Mouse (Mus musculus): ENCODE data around the gene Clpb.
A peak's percentile ranks its signal among the peaks of the same experiment; 100 is the strongest.

Clpb gene

GRCm38 (mm10) chr7:101821571-101822501, 158.4 kb downstream of the Clpb start:
- no peak for DNase-seq (ENCODE audit: low spot score)

GRCm38 (mm10) chr7:101822836-101823757, 159.7 kb downstream of the Clpb start:
- DNase-seq (ENCODE audit: low spot score) = no peak

GRCm38 (mm10) chr7:101823758-101824630, 160.6 kb downstream of the Clpb start:
- no peak for DNase-seq (ENCODE audit: low spot score)

- DNase-seq (ENCODE audit: low spot score) = no peak
Measured at GRCm38 (mm10) chr7:101830373-101830772, 166.9 kb downstream of the Clpb start.

GRCm38 (mm10) chr7:101831437-101831836, 168.0 kb downstream of the Clpb start:
- DNase-seq (ENCODE audit: low spot score) = no peak

DNA sequence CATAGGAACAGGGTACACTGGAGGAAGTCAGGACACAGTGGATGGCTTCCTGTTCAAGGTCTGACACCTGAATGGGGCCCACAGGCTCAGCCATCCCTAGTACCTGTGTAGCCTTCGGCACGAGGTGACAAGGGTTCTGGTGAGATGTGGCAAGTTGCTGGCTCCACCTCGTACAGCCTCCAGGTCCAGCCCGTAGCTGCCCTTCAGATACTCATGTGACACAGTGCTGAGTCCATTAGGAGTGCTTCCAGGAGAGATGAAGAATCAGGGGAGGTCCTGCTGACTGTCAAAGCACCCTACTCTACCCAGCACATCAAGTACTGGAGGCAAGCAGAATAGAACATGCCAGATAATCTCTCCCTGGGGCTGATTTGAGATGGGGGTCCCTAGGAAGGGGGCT, 168.9 kb downstream of the Clpb start:
- DNase-seq (ENCODE audit: low spot score) = no peak

DNA sequence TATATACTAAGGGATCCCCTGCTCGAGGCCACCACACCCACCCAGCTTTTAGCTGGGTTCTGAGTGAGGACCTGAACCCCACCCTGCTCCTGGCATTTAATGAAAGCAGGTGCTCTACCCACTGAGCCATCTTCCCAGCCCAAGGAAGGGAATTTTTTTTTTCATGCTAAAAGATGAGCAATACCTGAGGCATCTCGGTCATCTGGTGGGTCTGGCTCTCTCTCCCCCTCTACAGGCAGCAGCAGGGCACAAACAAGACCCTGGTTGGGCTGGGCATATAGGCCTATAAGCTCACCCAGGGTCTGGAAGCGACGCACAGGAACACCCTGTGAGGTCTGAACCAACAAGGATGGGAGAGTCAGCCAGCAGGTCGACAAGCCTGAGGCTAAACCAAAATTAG, 169.9 kb downstream of the Clpb start:
- no peak for DNase-seq (ENCODE audit: low spot score)

DNA sequence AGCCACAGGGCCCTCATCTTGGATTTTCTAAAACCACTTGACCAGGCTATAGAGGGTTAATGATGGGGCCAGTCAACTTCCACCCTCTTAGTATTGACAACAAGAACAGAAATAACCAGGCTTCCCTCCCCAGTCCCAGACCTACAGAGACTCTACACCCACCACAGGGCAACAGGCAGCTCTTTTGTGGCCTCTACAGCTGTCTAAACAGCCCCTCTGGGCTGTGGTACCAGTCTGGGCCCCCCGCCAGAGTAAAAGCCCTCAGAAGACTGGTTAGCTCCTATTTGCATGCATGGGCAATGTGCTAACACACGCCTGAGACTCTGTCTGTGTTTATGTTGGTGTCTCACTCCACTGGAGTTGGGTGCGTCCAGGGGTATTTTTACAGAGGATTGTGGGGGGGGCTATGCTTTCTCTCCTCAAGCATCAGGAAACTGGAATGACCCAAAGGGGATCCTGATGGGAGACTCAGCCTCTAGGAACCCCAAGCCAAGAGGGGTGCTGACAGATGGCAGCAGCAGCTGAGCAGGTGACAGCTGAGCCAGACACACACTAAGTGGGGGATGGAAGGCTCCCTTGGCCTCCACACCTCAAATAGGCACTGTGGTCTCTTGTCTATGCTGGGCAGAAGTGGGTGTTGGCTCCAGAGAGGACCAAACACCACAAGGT, 170.6 kb downstream of the Clpb start:
- DNase-seq (ENCODE audit: low spot score) = no peak

GRCm38 (mm10) chr7:101834903-101835302, 171.5 kb downstream of the Clpb start:
- DNase-seq (ENCODE audit: low spot score) = no peak

GRCm38 (mm10) chr7:101835457-101836109, 172.2 kb downstream of the Clpb start:
- no peak for DNase-seq (ENCODE audit: low spot score)

DNA sequence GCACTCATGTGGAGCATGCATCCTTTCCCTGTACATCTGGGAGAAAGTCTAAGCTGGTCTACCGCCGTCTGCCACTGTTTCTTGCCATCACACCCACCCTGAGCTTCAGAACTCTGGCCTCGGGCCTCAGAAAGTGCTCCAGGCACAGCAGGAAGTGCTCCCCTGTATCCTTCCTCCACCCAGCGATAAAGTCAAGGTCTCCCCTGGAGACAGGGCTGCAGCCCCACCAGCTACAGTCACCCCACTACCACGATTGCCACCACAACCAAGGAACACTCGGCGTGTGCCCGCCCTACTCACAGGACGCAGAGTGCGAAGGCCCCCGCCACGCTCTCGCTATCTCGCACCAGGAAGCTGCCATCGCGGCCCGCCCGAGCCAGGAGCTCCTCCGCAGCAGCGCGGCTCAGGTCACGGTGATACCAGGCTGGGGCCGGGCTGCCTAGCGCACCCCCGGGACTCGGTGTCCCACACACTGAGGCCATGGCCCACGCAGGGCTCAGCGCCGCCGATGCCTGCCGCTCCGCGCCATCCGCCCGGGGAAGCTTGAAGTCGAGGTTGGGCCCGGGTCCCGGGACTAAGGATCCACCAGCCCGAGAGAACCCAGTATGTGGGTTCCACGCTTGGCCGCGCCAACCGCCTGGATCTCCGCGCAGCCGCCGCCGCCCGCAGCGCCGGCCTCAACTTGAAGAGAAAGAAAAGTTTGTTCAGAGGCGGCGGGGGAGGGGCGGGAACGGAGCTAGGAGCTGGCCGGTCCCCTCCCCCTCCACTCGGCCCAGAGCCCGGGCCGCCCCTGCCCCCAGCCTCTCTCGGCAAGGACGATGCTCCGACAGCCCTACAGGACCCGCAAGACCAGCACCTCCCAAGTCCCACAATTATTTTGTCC, 173.1 kb downstream of the Clpb start:
- DNase-seq (ENCODE audit: low spot score) = peak; percentile 15

DNA sequence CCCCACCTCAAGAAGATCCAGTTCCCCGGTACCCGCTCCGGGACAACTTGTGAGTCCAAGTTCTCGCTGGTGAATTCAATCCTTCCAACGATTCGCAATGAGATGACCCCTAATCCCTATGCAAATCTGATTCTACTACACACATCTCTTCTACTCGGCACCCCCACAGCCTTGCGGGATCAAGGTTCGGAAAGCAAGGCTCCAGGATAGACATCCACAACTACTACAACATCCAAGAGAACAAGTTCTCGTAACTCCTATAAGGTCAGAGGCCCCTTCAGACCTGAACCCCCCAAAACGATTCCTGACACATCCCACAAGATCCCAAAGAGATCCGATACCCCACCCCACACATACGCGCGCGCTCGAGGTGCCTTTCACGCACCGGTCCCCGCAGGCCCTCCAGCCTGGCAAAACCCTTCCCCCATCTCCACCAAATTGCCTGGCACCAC, 173.7 kb downstream of the Clpb start:
- no peak for DNase-seq (ENCODE audit: low spot score)

- DNase-seq (ENCODE audit: low spot score) = peak; percentile 32
Measured at GRCm38 (mm10) chr7:101837606-101838471, 174.4 kb downstream of the Clpb start, which contains the start of gene Inppl1. TSS of gene Inppl1 (minus strand) at chr7:101838229.

DNA sequence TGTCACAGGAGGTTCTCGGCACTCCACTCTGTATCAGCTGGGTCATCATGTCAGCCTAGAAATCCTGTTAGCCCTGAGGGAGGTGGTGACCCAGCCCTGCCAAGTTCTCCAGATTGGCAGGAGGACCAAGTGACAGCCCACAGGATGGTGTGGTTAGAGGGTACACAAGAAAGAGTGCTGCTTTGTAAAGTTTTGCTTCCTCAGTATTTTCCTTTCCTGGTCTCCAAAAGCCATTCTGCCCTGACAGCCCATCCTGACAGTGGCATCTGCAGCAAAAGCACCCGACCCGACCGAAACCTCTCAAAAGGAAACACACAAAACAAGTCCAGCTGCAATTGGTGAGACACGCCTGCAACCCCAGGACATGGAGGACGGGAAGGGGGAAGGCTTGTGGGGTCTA, 180.8 kb downstream of the Clpb start:
- DNase-seq (ENCODE audit: low spot score) = no peak

Measured in c-Kit-positive CD71-positive TER-119-positive erythroid progenitor cells, embryonic 14.5 days (primary cell).